Mouse (Mus musculus) stomach, embryonic 14.5 days (tissue): ENCODE measurements at regions not wholly inside any gene's neighbourhood (a gene's known extent, or its start where the extent isn't known, plus 50 kb on each side); places are given as distances from the start of the nearest gene placed in this dataset.

Source experiments
- ATAC-seq: fragments of 200-750 bp; cut with Nextera tagmentation; 2 replicates; pipeline ENCODE4 v1.8.0; 2017; ENCODE audit warnings: low read depth, moderate TSS enrichment; ENCODE audit not compliant: insufficient number of reproducible peaks, insufficient read depth, low FRiP score
- H3K27ac ChIP-seq: fragments of 300-500 bp; sonication (generic); 2 replicates; pipeline ENCODE4 v1.5.1; 2014; ENCODE audit warnings: mild to moderate bottlenecking, low read length, moderate library complexity, mixed read lengths
- H3K27me3 ChIP-seq: fragments of 300-500 bp; sonication (generic); 2 replicates; pipeline ENCODE4 v1.6.1; 2014; ENCODE audit warnings: low read length, control low read depth, mixed read lengths; ENCODE audit not compliant: control insufficient read depth, insufficient read depth
- H3K36me3 ChIP-seq: fragments of 300-500 bp; sonication (generic); 2 replicates; pipeline ENCODE4 v1.6.1; 2014; ENCODE audit warnings: mild to moderate bottlenecking, control low read depth, low read length, moderate library complexity, mixed read lengths; ENCODE audit not compliant: control insufficient read depth, insufficient read depth
- H3K4me1 ChIP-seq: fragments of 300-500 bp; sonication (generic); 2 replicates; pipeline ENCODE4 v1.6.1; 2014; ENCODE audit warnings: low read length, control low read depth, mixed read lengths; ENCODE audit not compliant: control insufficient read depth, insufficient read depth
- H3K4me2 ChIP-seq: fragments of 300-500 bp; sonication (generic); replicated peaks from 2 replicates; pipeline ENCODE4 v1.6.1; 2014; ENCODE audit warnings: low read depth, low read length, control low read depth
- H3K4me3 ChIP-seq: fragments of 300-500 bp; sonication (generic); 2 replicates; pipeline ENCODE4 v1.5.1; 2014; ENCODE audit warnings: low read depth, low read length, control low read depth
- H3K9ac ChIP-seq: fragments of 300-500 bp; sonication (generic); replicated peaks from 2 replicates; pipeline ENCODE4 v1.6.1; 2014; ENCODE audit warnings: low read depth, mild to moderate bottlenecking, control low read depth, low read length, moderate library complexity, mixed read lengths
- H3K9me3 ChIP-seq: fragments of 300-500 bp; sonication (generic); 2 replicates; pipeline ENCODE4 v1.6.1; 2016; ENCODE audit warnings: low read depth, low read length, control low read depth; ENCODE audit not compliant: control insufficient read depth
- WGBS: fragments of 180-500 bp; shearing (Covaris S2); extraction: QIAGEN DNeasy Blood & Tissue Kit; methylation state at CpG from one replicate; pipeline ENCODE4 v1.1.7; 2014; 5-methylcytosine and 5-hydroxymethylcytosine counted together

GRCm38 (mm10) chr3:50674860-50675566 lies 231.6 kb upstream of the Slc7a11 start:
- H3K4me2 ChIP-seq: no peak overlapping the region
- H3K9ac ChIP-seq: no peak overlapping the region
- no peak overlapping the region for H3K27ac ChIP-seq
- no peaks in the 10 kb centered on the region for H3K9me3 ChIP-seq
- ATAC-seq: peak; percentile 67; the same call in 1 of the 2 replicates
- H3K36me3 ChIP-seq: no peaks in the 10 kb centered on the region
- H3K4me3 ChIP-seq: no peak overlapping the region
- no peaks in the 10 kb centered on the region for H3K27me3 ChIP-seq
- no peaks in the 10 kb centered on the region for H3K4me1 ChIP-seq
- WGBS: 74% methylated on average over 4 of the region's 4 CpGs

GRCm38 (mm10) chr3:50665316-50665715 lies 221.9 kb upstream of the Slc7a11 start:
- H3K4me3 ChIP-seq: no peak overlapping the region
- no peak overlapping the region for H3K9ac ChIP-seq
- no peak for ATAC-seq
- H3K27ac ChIP-seq: no peak overlapping the region
- H3K36me3 ChIP-seq: no peaks in the 10 kb centered on the region
- no peaks in the 10 kb centered on the region for H3K4me1 ChIP-seq
- no peak overlapping the region for H3K4me2 ChIP-seq
- WGBS: 66% methylated on average over 6 of the region's 6 CpGs
- H3K9me3 ChIP-seq: no peaks in the 10 kb centered on the region
- H3K27me3 ChIP-seq: no peaks in the 10 kb centered on the region

GRCm38 (mm10) chr3:50660966-50661365 lies 217.6 kb upstream of the Slc7a11 start:
- no peak for ATAC-seq
- no peak overlapping the region for H3K27ac ChIP-seq

GRCm38 (mm10) chr3:50660566-50660965 lies 217.2 kb upstream of the Slc7a11 start:
- Histone ChIP-seq H3K4me3 (no peak overlapping the region), H3K4me2 (no peak overlapping the region), H3K4me1 (no peaks in the 10 kb centered on the region), H3K9ac (no peak overlapping the region), H3K27ac (no peak overlapping the region), H3K9me3 (no peaks in the 10 kb centered on the region), H3K36me3 (no peaks in the 10 kb centered on the region), H3K27me3 (no peaks in the 10 kb centered on the region)
- ATAC-seq: no peak
- 92% methylated on average over 3 of the region's 3 CpGs for WGBS

More at GRCm38 (mm10) chr3:50660966-50661365, 217.6 kb upstream of the Slc7a11 start:
- Histone ChIP-seq H3K4me1 (no peaks in the 10 kb centered on the region), H3K27me3 (no peaks in the 10 kb centered on the region), H3K9me3 (no peaks in the 10 kb centered on the region), H3K4me2 (no peak overlapping the region), H3K9ac (no peak overlapping the region), H3K36me3 (no peaks in the 10 kb centered on the region), H3K4me3 (no peak overlapping the region)
- 72% methylated on average over 7 of the region's 7 CpGs for WGBS

GRCm38 (mm10) chr3:50657890-50658289 lies 214.5 kb upstream of the Slc7a11 start:
- H3K4me1 ChIP-seq: no peaks in the 10 kb centered on the region
- WGBS: 82% methylated on average over 2 of the region's 2 CpGs
- no peaks in the 10 kb centered on the region for H3K36me3 ChIP-seq
- no peak overlapping the region for H3K4me3 ChIP-seq
- no peak overlapping the region for H3K4me2 ChIP-seq
- no peak for ATAC-seq
- no peaks in the 10 kb centered on the region for H3K9me3 ChIP-seq
- no peaks in the 10 kb centered on the region for H3K27me3 ChIP-seq
- H3K27ac ChIP-seq: no peak overlapping the region
- no peak overlapping the region for H3K9ac ChIP-seq

GRCm38 (mm10) chr3:50654441-50654840 lies 211.0 kb upstream of the Slc7a11 start:
- H3K27me3 ChIP-seq: no peaks in the 10 kb centered on the region
- H3K36me3 ChIP-seq: no peaks in the 10 kb centered on the region
- no peak overlapping the region for H3K4me2 ChIP-seq
- no peaks in the 10 kb centered on the region for H3K9me3 ChIP-seq
- no peak for ATAC-seq
- H3K27ac ChIP-seq: no peak overlapping the region
- H3K4me1 ChIP-seq: no peaks in the 10 kb centered on the region
- H3K9ac ChIP-seq: no peak overlapping the region
- WGBS: 82% methylated on average over 2 of the region's 2 CpGs
- no peak overlapping the region for H3K4me3 ChIP-seq

- ATAC-seq: no peak
- H3K27me3 ChIP-seq: no peaks in the 10 kb centered on the region
- 90% methylated on average over 3 of the region's 3 CpGs for WGBS
These were observed 208.9 kb upstream of the Slc7a11 start for GRCm38 (mm10) chr3:50652265-50652664.

GRCm38 (mm10) chr3:50643068-50643467 lies 199.7 kb upstream of the Slc7a11 start:
- H3K27me3 ChIP-seq: no peaks in the 10 kb centered on the region
- no peak for ATAC-seq
- no peaks in the 10 kb centered on the region for H3K36me3 ChIP-seq
- no peak overlapping the region for H3K27ac ChIP-seq
- 77% methylated on average over 2 of the region's 2 CpGs for WGBS
- no peaks in the 10 kb centered on the region for H3K4me1 ChIP-seq
- H3K9me3 ChIP-seq: no peaks in the 10 kb centered on the region
- no peak overlapping the region for H3K4me3 ChIP-seq
- no peak overlapping the region for H3K4me2 ChIP-seq
- H3K9ac ChIP-seq: no peak overlapping the region

More at GRCm38 (mm10) chr3:50652265-50652664, 208.9 kb upstream of the Slc7a11 start:
- Histone ChIP-seq H3K9ac (no peak overlapping the region), H3K36me3 (no peaks in the 10 kb centered on the region), H3K27ac (no peak overlapping the region), H3K4me1 (no peaks in the 10 kb centered on the region), H3K4me3 (no peak overlapping the region), H3K9me3 (no peaks in the 10 kb centered on the region), H3K4me2 (no peak overlapping the region)

GRCm38 (mm10) chr3:50639907-50640323 lies 196.5 kb upstream of the Slc7a11 start:
- Histone ChIP-seq H3K4me3 (no peak overlapping the region), H3K4me1 (no peaks in the 10 kb centered on the region), H3K27ac (no peak overlapping the region), H3K27me3 (no peaks in the 10 kb centered on the region), H3K4me2 (no peak overlapping the region), H3K9me3 (no peaks in the 10 kb centered on the region), H3K9ac (no peak overlapping the region), H3K36me3 (no peaks in the 10 kb centered on the region)
- no peak for ATAC-seq
- WGBS: 81% methylated on average over 12 of the region's 12 CpGs
